Mouse (Mus musculus) lung, embryonic 14.5 days (tissue): Measurements from ENCODE around the gene Gabrr3. TPM values are rescaled to one million over a fixed set of nuclear protein-coding genes. Genes with fewer than 3 reads are reported as not detected.
"Not testable (repeated sequence)": the region's sequence is repeated elsewhere in the genome, so short reads cannot be mapped to it uniquely, and the experiment has no call there.

Experiments used
- ATAC-seq: fragments of 200-750 bp; cut with Nextera tagmentation; 2 replicates; pipeline ENCODE4 v1.8.0; 2017; ENCODE audit warnings: mild to moderate bottlenecking, moderate TSS enrichment, moderate library complexity; ENCODE audit not compliant: insufficient read depth
- DNase-seq: peaks from one replicate; pipeline ENCODE4 v3.0.0-alpha.2; 2015
- H3K27ac ChIP-seq: fragments of 300-500 bp; sonication (generic); 2 replicates; pipeline ENCODE4 v1.5.1; 2014; ENCODE audit warnings: low read depth, mild to moderate bottlenecking, moderate library complexity
- H3K27me3 ChIP-seq: fragments of 300-500 bp; sonication (generic); 2 replicates; pipeline ENCODE4 v1.6.1; 2014; ENCODE audit warnings: low read length, control low read depth; ENCODE audit not compliant: insufficient read depth
- H3K36me3 ChIP-seq: fragments of 300-500 bp; sonication (generic); 2 replicates; pipeline ENCODE4 v1.6.1; 2014; ENCODE audit warnings: control low read depth; ENCODE audit not compliant: insufficient read depth
- H3K4me1 ChIP-seq: fragments of 300-500 bp; sonication (generic); 2 replicates; pipeline ENCODE4 v1.6.1; 2014; ENCODE audit warnings: antibody characterized with exemption, control low read depth; ENCODE audit not compliant: insufficient read depth
- H3K4me2 ChIP-seq: fragments of 300-500 bp; sonication (generic); 2 replicates; pipeline ENCODE4 v1.6.1; 2014; ENCODE audit warnings: mild to moderate bottlenecking
- H3K4me3 ChIP-seq: fragments of 300-500 bp; sonication (generic); 2 replicates; pipeline ENCODE4 v1.5.1; 2014; ENCODE audit warnings: low read depth, low read length
- H3K9ac ChIP-seq: fragments of 300-500 bp; sonication (generic); 2 replicates; pipeline ENCODE4 v1.6.1; 2014
- H3K9me3 ChIP-seq: fragments of 300-500 bp; sonication (generic); 2 replicates; pipeline ENCODE4 v1.6.1; 2016; ENCODE audit warnings: low read depth, low read length, control low read depth
- CTCF ChIP-seq: IDR thresholded peaks from 2 replicates; pipeline ENCODE4 v1.5.1; 2016; ENCODE audit warnings: antibody characterized with exemption, low read depth
- WGBS: fragments of 180-500 bp; shearing (Covaris S2); extraction: QIAGEN DNeasy Blood & Tissue Kit; methylation state at CpG from one replicate; pipeline ENCODE4 v1.1.7; 2014; 5-methylcytosine and 5-hydroxymethylcytosine counted together
- polyA plus RNA-seq: library from polyadenylated mRNA; unstranded; fragments of >200 nt; fragmentation: Nextera tagmentation; extraction: Ambion mirVana; gene quantifications from 2 replicates; pipeline ENCODE4 v1.2.1, GENCODE M21; 2014

The Gabrr3 gene
- polyA plus RNA-seq, 1 experiment from 2014 or later: not detected

DNA sequence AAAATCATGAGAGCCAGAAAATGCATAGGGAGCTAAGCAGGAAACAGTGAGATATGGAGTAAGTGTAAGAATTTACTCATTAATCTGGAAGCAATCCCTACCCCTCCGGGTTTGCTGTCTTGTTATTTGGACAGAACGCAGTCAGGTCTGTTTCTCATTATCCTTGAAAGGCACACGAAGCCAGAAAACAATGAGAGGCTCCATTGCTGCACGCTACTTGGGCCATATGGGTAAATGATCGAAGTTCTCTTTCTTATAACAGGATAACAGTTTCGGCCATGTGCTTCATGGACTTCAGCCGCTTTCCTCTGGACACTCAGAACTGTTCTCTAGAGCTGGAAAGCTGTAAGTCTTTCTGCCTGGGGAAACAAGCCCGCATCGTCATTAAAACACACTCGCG, 26.0 kb downstream of the Gabrr3 start:
- no peaks in the 10 kb centered on the region for H3K36me3 ChIP-seq
- no peak overlapping the region for H3K27ac ChIP-seq
- H3K9me3 ChIP-seq: no peaks in the 10 kb centered on the region
- WGBS: 71% methylated on average over 11 of the region's 11 CpGs
- H3K4me1 ChIP-seq: no peaks in the 10 kb centered on the region
- ATAC-seq: no peak
- H3K9ac ChIP-seq: no peak overlapping the region
- no peak overlapping the region for H3K4me2 ChIP-seq
- TF ChIP-seq CTCF: no peak
- H3K27me3 ChIP-seq: no peaks in the 10 kb centered on the region
- no peak for DNase-seq
- no peak overlapping the region for H3K4me3 ChIP-seq

DNA sequence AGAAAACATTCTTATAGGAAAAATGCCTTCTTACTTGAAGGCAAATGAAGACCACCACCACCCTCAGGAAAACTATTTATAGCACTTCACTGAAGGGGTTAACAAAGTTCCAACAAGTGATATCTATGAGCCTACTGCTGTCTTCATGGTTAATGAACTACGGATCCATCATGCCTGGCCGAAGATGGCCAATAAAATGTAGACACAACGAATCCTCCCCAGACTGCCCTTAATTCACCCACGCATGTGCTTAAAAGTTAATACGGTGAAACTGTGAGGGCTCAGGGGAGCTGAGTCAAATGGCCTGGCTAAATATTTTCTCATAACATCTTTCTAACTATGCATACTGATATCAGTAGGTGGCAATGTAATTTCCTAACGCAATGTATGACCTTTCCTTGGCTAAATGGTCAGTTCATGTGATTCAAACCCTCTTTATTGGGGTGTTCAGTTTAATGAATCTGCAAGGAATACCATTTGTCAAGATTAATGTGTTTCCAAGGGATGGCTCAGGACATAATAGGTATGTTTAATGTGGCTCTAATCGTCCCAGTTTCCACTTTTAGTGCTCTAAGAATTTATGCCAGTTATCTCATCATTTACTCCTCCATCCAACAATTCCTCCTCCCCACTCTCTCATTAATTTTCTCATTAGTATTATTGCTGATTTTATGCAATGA, 37.9 kb downstream of the Gabrr3 start:
- no peak overlapping the region for H3K4me2 ChIP-seq
- TF ChIP-seq CTCF: no peak
- no peaks in the 10 kb centered on the region for H3K36me3 ChIP-seq
- WGBS: 84% methylated on average over 7 of the region's 7 CpGs
- H3K4me3 ChIP-seq: no peak overlapping the region
- no peak overlapping the region for H3K9ac ChIP-seq
- no peaks in the 10 kb centered on the region for H3K4me1 ChIP-seq
- DNase-seq: no peak
- no peaks in the 10 kb centered on the region for H3K9me3 ChIP-seq
- no peak overlapping the region for H3K27ac ChIP-seq
- no peak for ATAC-seq
- H3K27me3 ChIP-seq: no peaks in the 10 kb centered on the region

DNA sequence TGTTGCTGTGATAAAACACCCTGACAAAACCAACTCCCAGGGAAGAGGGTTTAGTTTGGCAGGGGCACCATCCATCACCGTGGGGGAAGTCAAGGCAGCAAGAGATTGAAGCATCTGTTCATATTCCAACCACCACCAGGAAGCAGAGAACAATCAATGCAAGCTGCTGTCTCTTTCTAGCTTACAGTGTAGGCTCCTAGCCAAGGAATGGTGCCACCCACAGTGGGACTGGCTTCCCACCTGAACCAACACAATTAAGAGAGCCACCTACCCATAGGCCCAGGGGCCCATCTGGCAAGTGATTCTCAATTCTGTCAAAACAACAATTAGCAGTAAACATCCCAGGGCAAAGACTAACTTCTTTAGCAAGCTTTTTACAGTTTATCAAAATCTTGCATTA, 41.0 kb downstream of the Gabrr3 start:
- DNase-seq (no peak), ATAC-seq (no peak)
- Histone ChIP-seq H3K36me3 (no peaks in the 10 kb centered on the region), H3K27me3 (no peaks in the 10 kb centered on the region), H3K9ac (no peak overlapping the region), H3K9me3 (no peaks in the 10 kb centered on the region), H3K27ac (no peak overlapping the region), H3K4me3 (no peak overlapping the region), H3K4me1 (no peaks in the 10 kb centered on the region), H3K4me2 (no peak overlapping the region)
- WGBS: 88% methylated on average over 1 of the region's 1 CpGs
- no peak for TF ChIP-seq CTCF

DNA sequence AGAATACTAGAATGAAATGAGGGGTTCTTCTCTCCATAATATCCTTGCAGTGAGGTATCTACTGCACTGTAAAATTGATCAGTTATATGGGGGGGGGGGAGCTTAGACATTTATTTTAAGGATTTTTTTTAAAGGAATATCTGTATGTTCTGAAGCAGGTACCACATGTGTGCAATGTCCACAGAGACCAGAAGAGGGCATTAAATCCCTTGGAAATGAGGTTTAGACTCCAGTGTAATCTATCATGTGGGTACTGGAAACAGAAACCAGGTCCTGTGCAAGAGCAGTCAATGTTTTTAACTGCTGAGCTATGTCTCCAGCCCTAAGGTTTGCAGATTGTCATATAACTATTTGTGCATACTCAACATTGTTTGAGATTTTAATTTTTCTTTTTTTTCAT, 42.0 kb downstream of the Gabrr3 start:
- H3K4me2 ChIP-seq: no peak overlapping the region
- ATAC-seq: no peak
- H3K27me3 ChIP-seq: no peaks in the 10 kb centered on the region
- TF ChIP-seq CTCF: no peak
- no peak for DNase-seq
- no peaks in the 10 kb centered on the region for H3K4me1 ChIP-seq
- H3K36me3 ChIP-seq: no peaks in the 10 kb centered on the region
- H3K4me3 ChIP-seq: no peak overlapping the region
- no peak overlapping the region for H3K9ac ChIP-seq
- H3K27ac ChIP-seq: no peak overlapping the region
- H3K9me3 ChIP-seq: no peaks in the 10 kb centered on the region

DNA sequence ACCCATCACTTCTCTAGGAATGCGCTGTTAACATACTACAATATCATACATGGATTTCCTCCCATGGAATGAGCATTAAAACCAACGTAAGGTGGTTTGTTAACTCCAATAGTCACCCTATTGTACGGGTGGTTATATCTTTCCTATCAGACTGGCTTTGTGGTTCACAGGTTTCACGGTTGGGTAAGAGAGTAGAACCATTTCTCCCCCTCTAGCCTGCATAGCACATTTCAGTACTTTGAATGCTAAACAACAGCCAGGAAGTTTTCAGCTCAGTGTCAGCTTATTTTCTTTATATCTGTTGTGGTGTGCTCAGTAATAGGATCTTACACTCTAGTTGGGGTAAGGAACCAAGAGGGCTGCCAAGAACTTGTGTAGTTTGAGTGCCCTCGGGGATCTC, 44.7 kb downstream of the Gabrr3 start:
- Histone ChIP-seq H3K27ac (no peak overlapping the region), H3K4me3 (no peak overlapping the region), H3K4me2 (no peak overlapping the region), H3K36me3 (no peaks in the 10 kb centered on the region), H3K9ac (no peak overlapping the region), H3K9me3 (no peaks in the 10 kb centered on the region), H3K27me3 (no peaks in the 10 kb centered on the region), H3K4me1 (no peaks in the 10 kb centered on the region)
- DNase-seq (no peak), ATAC-seq (no peak)
- WGBS: 87% methylated on average over 5 of the region's 5 CpGs
- no peak for TF ChIP-seq CTCF

DNA sequence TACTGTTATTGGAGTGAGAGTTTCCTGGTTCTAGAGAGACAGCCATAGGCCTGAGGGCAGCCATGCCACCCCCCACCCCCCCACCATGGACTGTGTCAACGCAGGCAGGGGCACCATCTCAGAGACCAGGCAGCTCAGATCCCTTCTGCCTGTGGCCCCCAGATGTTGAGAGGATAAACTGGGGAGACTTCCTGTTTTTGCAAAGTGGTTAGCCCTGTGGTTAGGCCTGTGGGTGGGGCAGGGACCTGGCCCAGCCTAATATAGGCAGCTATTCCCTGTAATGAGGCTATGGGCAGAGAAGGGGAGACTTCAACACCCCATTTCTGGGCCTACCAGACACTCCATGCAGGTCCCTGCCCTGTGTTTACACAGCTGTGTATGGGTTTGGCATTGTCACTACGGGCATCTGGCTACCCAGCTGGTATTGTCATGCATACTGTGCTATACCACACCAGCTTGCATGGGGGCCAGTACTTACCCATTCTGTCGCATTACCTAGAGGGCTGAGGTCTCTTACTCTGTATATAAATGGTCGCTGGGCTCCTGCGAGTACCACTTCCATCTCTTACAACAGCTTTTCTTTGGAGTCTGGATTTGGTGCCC, 52.2 kb downstream of the Gabrr3 start:
- not testable (repeated sequence) for H3K36me3 ChIP-seq, H3K27ac ChIP-seq, H3K4me1 ChIP-seq, H3K4me3 ChIP-seq, H3K9ac ChIP-seq, H3K4me2 ChIP-seq, ATAC-seq, H3K9me3 ChIP-seq, DNase-seq, H3K27me3 ChIP-seq
- WGBS: 74% methylated on average over 5 of the region's 5 CpGs

DNA sequence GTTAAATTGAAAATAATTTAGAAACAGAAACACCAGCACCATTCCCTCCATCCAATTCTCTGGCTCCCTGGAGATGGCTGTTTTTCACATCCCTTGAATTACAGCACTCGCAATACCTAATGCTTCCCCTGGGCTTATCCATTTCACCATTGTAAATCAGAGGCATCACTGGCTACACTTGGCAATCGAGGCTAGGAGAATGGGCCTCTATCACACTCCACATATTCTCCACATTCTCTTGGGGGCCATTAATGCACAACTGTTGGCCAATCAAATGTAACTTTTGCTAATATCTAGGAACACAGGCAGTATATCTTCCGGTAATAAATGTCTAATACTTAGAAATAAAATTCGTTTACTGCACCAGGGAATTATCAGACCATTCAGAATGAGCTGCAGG, 56.4 kb downstream of the Gabrr3 start:
- Histone ChIP-seq H3K27me3 (no peaks in the 10 kb centered on the region), H3K9ac (no peak overlapping the region), H3K4me2 (no peak overlapping the region), H3K4me3 (no peak overlapping the region), H3K4me1 (no peaks in the 10 kb centered on the region), H3K27ac (no peak overlapping the region), H3K36me3 (no peaks in the 10 kb centered on the region), H3K9me3 (no peaks in the 10 kb centered on the region)
- DNase-seq: no peak
- no peak for ATAC-seq
- no peak for TF ChIP-seq CTCF
- 75% methylated on average over 4 of the region's 4 CpGs for WGBS
